Mouse (Mus musculus) frontal cortex, postnatal 25 days (tissue): ENCODE measurements around the gene Zfp428.

Experiments
- DNase-seq, 2 experiments: peaks; one replicate each; pipeline ENCODE4 v3.0.0; 2022; ENCODE audit warnings: low spot score in 2 of 2

The Zfp428 gene

DNA sequence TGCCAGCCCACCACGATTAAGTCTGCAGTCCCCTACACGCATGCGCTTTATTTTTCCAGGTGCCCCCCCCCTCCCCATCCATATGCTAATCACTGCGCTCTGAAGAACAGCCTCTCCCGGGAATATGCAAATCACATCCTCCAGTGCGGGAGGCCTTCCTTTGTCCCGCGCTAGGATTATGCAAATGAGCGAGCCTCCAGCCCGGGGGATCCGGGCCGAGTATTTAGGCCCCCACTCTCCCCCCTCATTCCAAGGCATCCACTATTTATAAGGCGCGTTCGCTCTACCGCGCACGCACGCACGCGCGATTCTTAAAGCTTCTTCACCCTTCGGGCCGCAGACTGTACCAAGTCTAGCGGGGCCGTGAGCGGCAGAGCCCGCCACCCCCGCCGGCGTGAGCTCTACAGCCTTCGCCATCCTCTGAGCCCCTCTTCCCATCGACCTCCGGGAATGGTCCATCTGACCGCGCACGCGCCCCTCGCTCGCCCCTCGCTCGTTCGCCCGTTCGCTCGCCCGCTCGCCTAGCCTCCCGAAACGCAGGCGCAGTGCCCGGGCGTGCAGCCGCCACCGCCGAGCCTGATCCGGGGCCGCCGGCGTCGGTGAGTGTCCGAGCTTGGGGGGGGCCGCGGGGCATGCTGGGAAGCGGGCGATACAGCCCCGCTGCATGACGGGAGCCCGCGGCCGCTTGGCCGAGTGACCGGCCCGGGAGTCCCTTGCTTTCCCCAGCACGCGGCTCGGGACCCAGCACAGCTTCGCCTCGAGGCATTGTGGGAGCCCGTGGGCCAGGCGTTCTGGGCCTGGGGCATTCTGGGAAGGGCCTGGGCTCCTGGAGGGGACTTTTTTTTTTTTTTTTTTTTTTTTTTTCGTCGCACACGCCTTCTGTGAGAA, at the start of gene Zfp428:
TSS of gene Zfp428 (plus strand) at position 169 of the 888 bp plus-strand sequence.
- peak; percentile 71 to 74 for DNase-seq

DNA sequence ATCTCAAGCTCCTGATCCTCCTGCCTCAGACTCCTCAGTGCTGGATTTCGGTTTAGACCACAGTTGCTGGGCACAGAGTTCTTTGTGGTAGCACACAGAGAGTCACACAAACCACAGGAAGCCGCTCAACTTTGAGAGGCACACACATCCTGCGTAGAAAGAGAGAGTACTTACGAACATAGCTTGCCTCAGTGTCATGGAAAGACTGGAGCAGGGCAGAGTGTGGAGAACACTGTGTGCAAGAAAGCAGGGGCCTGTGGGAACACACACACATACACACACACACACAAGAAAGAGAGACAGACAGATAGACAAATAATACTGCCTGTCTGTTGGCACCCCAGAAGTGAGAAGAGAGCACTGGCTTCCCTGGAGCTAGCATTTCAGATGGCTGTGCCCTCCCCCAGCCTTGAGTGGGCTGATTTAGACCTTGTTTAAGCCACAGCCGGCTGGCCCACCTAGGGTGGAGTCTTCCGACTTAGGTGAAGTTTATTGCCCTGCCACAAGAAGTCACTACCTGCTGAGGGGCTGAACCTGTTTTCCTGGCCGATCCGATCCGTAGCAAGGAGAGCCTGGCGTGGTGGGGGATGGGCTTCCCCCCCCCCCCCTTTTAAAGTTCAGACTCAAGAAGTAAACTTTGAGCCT, 49.0 kb upstream of the Zfp428 start:
- no peak for DNase-seq

DNA sequence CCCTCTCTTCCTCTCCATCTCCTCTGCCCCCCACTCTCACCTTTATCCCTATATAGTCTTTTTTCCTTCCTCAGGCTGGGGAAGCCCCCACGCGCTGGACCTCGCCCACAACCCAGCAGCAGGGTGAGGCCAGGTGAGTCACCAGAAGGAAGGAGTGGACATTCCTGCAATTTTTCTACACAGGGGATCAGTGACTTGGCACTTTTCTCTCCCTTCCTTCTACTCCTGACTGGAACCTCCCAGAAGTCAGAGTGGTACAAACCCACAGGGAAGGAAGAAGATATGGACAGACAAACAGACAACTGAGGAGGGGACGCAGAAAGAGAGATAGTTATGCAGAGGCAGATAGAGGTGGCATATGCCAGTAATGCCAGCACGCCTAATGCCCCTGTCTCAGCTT, 47.4 kb upstream of the Zfp428 start:
- no peak for DNase-seq

DNA sequence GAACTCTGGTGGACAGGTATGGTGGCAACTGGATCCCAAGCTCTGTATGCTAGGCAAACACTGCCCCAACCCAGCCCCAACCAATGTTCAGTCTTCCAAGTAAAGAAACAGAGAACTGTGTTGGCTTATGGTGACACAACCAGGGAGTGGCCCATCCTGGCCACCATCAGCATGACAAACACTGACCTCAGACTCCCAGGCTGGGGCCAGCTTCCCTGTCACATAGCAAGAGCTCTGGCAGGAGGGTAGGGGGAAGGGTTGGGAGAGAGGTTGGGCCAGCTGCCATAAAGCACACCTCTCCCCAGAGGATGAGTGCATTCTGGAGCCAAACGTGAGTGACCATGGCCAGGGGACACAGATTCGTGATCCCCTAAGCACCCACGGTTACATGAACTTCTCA, 47.0 kb upstream of the Zfp428 start:
- DNase-seq, result no peak

DNA sequence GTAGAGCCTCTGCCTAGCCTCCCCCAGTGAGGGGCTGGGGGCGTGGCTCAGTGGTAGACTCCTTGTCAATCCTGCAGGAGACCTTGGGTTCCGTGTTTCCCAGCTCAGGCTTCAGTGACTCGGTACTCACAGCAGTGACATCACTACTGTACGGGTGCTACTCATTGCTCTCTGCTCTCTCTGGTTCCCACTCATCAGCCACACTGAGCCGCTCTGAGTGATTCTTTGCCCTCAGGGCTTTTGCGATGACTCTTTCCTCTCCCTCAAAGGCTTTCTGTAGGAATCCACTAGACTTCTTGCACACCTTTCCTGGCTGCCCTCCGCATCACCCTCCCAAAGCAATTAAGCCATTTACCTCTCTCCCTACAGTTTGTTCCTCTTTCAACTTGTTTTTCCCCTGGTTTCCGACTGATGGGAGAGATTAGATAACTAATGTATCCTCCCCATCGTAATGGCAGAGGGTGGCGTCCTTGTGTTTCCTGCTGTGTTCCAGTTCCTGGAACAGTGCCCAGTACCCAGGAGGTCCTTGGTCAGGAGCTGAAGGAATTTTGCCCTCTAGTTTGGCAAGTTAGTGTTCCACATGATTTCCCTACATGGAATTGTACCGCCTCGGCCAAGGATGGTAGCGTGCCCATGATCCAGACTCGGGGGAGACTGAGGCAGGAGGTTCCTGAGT, 45.3 kb upstream of the Zfp428 start:
- no peak for DNase-seq

DNA sequence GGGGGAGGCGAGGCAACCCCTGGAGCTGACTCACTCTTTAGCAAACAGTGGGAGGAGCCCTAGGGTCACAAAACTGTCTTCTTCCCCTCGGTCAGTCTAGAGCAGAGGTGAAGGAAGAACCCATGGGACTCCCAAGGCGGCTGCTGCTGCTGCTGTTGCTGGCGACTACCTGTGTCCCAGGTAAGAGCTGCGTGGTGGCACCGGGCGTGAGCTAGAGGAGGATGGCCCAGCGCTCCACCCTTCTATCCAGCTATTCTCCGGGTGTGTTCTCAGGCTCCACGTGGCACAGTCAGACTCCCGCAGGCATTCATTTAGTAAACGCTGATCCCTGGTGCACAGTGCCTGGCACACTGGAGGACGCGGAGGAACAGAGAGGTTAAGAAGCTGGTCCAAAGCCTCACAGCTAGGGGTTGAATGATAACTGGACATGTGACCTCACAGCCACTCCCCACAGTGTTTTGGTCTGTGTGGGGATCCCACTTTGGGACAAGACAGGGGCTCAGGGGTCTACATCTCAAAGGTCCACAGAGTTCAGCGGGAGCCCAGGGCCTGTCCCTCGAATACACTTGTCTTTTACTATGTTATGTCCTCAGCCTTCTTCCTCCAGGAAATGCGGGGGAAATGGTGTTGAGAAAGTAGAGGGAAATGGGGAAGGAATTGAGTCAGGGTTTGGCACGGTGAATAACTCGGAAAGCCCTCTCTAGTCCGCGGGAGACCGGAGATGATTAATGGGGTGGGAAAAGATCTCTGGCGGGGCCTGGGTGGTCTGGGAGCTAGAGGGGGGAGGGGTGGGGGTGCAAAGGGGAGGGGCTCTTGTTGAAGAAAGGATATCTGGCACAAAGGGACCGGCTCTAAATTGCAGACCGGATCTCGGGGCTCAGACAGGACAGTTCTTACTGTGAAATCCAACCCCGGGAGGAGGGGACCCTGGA, 44.2 kb upstream of the Zfp428 start, which contains the start of gene Plaur:
TSS of gene Plaur (plus strand) at position 97 of the 932 bp plus-strand sequence.
- DNase-seq, result no peak

DNA sequence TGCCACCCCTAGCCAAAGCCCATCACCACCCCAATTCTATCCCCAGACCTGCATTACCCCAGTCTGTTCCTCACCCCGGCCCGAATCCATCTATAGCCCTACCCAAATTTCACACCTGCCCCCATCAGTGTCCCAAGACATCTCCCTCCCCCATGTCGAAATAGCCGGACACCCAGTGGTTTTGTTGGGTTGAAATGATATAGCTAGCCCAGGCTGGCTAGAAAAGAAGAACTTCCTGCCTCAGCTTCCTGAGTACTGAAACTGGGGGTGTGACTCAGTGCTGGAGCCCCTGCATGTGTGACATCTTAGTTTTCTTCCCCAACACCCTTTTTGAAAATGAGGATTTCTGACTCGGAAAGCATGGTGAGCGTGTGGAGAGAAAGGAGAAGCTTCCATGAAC, 40.0 kb upstream of the Zfp428 start:
- DNase-seq, result no peak

DNA sequence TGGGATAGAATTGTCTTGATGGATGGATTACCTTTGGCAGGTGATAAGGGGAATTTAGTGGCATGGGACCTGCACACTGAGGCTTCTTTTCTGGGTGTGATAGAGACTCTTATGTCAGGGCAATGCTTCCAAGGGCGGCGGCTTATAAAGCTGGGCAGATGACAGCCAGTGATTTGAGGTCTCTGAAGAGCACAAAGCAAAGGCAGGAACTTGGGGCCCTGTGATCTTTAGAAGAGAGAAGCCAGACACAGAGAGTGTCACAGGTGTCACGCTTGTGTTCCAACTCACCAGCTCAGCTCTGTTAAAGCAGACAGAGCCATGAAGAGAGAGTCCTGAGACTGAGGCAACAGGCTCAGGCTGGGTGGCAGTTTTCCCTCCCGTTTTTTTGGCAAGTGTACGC, 38.9 kb upstream of the Zfp428 start:
- no peak for DNase-seq

DNA sequence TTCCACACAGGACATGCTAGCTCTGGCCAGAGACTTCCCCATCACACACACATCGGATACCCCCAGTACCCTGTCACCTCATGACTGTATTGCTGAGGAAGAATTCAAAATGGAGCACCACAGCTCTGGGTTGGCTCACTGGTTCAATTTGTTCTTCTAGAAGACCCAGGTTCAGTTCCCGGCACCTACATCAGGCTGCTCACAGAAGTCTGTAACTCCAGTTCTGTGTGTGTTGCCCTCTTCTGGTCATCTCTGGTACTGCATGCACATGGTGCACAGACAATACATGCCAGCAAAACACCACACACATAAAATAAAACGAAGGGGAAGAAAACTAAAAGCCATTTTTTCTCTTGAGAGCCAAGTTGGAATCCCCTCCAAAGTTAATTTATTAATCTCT, 37.7 kb upstream of the Zfp428 start:
- no peak for DNase-seq

DNA sequence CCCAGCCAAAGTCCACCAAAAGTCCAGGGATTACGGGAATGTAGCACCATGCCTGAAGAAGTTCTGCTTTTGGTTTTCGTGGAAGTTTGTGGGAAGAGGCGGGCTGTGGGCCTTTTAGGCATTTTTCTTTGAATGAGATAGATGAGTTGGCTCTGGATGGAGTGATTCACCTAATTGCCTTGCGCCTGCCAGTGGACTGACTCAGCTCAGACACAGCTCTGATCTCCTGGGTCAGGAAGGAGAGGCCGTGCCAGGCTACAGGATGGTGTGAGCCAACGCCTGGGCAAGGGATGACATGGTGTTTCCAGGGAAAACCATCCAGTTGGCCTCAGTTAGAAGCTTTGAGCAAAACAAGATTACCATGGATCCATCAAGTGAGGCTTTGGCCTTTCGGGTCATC, 36.5 kb upstream of the Zfp428 start:
- DNase-seq, result no peak

DNA sequence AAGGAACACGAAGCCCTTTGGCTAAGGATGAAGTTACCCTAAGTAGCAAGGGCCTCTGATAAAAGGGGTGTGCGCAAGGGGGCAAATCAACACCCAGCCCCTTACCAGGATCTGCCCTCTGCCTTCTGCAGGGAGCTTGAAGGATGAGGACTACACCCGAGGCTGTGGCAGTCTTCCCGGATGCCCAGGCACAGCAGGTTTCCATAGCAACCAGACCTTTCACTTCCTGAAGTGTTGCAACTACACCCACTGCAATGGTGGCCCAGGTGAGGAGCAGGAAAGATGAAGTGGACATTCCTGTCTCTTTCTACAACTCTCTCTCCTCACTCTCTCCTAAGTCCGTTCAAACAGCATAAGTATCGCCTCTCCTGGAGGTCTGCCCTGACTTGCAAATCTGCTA, 34.4 kb upstream of the Zfp428 start:
- DNase-seq, result no peak

DNA sequence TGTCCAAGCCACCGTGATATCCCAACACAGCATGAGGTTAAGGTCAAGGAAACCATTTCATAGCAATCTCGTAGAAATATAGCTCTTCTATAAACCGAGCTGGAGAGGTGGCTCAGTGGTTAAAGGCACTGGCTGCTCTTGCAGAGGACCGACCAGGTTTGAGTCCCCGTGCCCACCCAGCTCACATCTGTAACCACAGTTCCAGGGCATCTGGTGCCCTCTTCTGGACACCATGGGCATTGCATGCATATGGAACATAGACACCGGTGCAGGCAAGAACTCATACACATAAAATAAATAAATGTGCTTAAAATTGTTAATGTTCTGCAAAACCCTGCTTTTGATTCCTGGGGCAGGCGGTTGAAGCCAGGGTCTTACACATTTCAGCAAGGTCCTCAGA, 33.9 kb upstream of the Zfp428 start:
- DNase-seq, result no peak

DNA sequence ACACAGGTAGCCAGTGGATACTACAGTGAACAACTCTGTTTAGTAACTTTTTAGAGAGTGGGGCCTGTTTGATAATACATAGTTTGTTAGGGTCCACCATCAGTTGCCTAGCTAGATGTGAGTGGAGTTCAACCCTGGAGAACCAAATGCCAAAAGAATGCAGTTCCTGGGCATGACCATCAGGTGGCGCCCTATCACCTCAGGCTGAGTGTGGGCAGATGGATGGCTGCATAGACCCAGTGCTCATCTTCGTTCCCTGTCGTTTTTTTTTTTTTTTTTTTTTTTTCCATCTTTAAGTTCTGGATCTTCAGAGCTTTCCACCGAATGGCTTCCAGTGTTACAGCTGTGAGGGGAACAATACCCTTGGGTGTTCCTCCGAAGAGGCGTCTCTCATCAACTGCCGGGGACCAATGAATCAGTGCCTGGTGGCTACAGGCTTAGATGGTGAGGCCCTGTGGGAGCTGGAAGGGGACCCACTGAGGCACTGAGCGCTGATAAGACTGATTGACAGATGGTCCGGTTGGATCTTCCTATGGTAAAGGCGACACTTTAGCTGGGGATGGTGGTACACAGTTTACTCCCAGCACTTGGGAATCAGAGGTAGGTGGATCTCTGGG, 32.8 kb upstream of the Zfp428 start:
- peak in 1 of 2 experiments; percentile 64 for DNase-seq

DNA sequence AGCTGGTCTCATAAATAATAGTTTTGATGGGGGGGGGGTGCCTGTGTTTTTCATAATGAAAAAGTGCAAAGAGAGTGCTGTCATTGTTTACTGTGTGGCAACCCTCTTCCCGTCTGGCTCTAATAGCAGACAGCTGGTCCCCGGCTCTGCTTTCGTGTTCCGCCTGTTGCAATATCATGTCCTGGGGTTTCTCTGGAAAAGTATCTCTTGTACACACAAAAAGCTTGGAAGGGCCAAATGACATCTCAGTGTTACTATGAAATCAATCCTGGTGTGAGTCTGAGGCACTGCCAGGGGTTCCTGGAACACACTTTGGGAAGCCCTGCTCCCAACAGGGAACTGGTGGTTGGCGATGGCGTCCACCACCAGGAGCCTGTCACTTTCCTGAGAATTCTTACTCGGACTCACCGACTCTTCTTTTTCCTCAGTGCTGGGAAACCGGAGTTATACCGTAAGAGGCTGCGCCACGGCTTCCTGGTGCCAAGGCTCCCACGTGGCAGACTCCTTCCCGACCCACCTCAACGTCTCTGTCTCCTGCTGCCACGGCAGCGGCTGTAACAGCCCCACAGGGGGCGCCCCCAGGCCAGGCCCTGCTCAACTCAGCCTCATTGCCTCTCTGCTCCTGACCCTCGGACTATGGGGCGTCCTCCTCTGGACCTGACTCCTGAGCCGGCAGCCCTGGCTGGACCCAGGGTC, 31.8 kb upstream of the Zfp428 start:
- no peak for DNase-seq

DNA sequence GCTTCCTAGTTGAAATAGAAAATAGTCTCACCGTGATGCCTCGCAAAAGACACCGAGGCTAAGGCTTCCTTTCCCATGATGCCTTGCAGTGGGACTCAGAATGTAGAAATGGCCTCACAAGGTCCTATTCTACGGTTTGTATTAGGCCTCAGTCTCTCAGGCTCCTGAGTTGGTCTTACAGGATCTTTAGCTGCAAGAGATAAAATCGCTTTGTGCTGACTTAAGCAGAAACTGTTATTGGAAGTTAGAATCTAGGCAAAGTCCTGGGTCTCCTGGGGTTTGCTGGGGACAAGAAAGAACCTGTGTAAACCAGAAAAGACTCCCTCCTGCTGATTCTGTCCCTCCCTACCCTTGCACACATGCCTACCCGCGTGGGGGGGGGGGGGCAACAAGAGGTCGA, 30.5 kb upstream of the Zfp428 start:
- DNase-seq, result no peak

DNA sequence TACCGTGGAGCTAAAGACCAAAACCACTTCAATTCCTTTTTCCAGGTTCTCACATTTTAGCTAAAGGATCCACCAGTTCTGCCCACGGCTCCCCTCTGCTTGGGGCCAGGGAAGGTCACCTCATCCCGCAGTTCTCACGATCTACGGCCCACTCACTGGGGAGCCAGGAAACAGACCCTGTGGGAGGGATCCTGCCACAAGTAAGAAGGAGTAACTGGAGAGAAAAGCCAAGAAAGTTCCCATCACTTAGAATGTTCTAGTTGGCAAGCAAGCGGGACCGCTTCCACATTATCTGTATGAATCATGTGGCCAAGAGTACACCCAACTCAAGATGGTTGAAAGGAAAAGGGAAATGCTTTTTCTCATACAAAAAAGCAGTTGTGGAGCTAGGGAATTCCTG, 29.9 kb upstream of the Zfp428 start:
- no peak for DNase-seq

DNA sequence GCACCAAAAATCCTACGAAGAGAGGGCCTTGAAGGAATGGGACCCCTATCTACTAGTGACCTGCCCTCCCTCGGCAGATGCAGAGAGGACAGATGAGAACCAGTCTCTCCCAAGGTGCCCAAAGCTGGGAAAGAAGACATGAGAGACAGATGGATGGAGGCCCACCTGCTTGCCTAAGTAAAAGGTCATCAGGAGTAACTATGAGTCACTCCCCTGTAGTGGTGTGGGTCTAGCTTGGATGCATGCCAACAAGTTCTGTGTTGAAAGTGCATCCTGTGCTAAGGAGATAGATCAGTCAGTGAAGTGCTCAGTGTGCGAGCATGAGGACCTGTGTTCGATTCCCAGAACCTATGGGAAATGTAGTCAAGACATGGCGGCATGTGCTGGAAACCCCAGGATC, 27.9 kb upstream of the Zfp428 start:
- no peak for DNase-seq

DNA sequence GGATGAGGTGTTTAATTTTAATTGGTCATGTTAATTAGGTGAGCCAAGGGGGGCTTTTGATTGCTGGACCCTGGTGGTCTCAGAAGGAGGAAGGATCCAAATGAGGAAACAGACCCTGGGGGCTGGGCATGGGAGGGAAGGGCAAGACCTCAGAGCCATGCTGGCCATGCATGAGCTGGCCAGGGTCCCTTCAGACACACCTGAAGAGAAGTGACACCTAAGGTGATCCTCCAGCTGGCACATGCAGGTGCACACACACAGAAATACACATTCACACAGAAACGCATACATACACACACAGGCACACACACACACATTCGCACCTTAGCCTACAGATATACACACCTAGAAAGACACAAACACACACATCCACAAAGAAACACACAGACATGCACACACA, 27.1 kb upstream of the Zfp428 start:
- no peak for DNase-seq

DNA sequence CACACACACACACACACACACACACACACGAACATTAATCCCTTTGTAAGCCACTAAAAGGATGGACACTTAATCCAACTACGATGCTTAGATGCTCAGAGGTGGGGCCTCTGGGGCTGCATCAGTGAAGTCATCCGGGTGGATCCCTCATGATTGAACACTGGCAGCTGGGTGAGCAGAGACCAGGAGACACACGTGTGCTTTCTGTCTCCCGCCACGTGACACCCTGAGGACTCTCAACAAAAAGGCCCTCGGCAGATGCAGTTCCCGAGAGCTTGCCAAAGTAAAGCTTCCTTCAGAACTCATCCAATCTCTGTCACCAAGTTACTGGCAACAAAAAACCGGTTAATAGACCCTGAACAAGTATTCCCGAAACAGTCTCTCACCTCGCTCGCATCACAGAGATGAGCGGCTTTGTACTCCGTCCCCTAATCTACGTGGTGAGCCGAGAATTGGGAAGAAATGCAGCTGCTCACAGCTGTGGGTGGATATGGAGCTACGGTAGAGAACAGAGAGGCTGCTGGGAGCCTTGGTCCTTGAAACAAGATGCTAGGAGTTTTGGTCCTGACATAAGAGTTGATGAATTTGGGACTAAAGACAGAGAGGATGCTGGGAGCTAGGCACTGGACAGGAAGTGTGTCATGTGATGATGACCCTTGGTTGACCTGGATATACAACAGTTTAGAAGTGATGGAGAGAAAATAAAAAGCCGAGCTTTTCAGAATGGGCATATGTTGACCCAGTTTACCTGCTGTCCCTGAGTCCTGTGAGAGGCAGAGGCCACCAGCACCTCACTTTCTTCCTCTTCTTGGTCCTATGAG, 26.5 kb upstream of the Zfp428 start:
- no peak for DNase-seq
